Comparison of ENCODE assay signal across 9 mouse cellular contexts in genomic region chr12:112498683-112499082, GRCm38 (mm10). TPM values are rescaled to one million over a fixed set of nuclear protein-coding genes. Genes with fewer than 3 reads are reported as not detected.
DNase-seq lines count a peak whose midpoint lies in the region; ATAC-seq lines count a peak whose summit lies in the region.
"Had no signal": no experiment of that assay in that cellular context is flagged by ENCODE, and none has a peak within 500 bp of the region (broad histone marks: within the 10 kb centered on the region; RNA-seq: fewer than 3 reads in every experiment).

No protein-coding gene starts in this region.

- ATAC-seq in kidney, embryonic 16.5 days (ENCODE audit: low FRiP score, low TSS enrichment): no peak
- peak; percentile 72 for ATAC-seq in granulocyte monocyte progenitor cell, adult 5-6 weeks (replicated peaks; ENCODE audit: poor library complexity, severe bottlenecking)

- no peak overlapping the region for H3K27ac ChIP-seq in kidney, embryonic 16.5 days (ENCODE audit: low read length)

- no peak overlapping the region for H3K4me2 ChIP-seq in kidney, embryonic 16.5 days (replicated peaks; ENCODE audit: low read depth, low read length)

- no peak overlapping the region for H3K4me3 ChIP-seq in kidney, embryonic 16.5 days (ENCODE audit: low read length)

- H3K4me1 ChIP-seq in kidney, embryonic 16.5 days (ENCODE audit: insufficient read depth, low read length): no peaks in the 10 kb centered on the region

- no peak overlapping the region for H3K9ac ChIP-seq in kidney, embryonic 16.5 days (replicated peaks; ENCODE audit: low read length)

- peak; percentile 31 for DNase-seq in kidney, adult 9 months
- DNase-seq in urinary bladder, postnatal 14 days (ENCODE audit: low spot score): peak; percentile 35
- no peak for DNase-seq in urinary bladder, postnatal 4 days (ENCODE audit: low spot score in 2 of 2)
- no peak for DNase-seq in cerebellum, postnatal 4 days (ENCODE audit: low spot score in 2 of 2)
- no peak for DNase-seq in MN1 (ENCODE audit: low spot score)
- DNase-seq in gastrocnemius, postnatal 4 days (ENCODE audit: low spot score in 2 of 2): no peak

- H3K9me3 ChIP-seq in kidney, embryonic 16.5 days (ENCODE audit: low read length): no peaks in the 10 kb centered on the region

- no peaks in the 10 kb centered on the region for H3K36me3 ChIP-seq in kidney, embryonic 16.5 days (ENCODE audit: insufficient read depth, low read length)

- H3K27me3 ChIP-seq in kidney, embryonic 16.5 days (ENCODE audit: insufficient read depth, low read length): no peaks in the 10 kb centered on the region; the same call in 1 of the 2 replicates

- 44% methylated on average over 11 of the region's 11 CpGs for WGBS in kidney, embryonic 16.5 days

RNA-seq across cellular contexts. Expression of gene A530016L24Rik, which starts 9.4 kb away (rescaled TPM):
- 0.13 and 0.19 TPM in 2 replicates for polyA plus RNA-seq in kidney, embryonic 16.5 days (2015; fragmentation: Nextera tagmentation; extraction: Ambion mirVana)
- total RNA-seq in granulocyte monocyte progenitor cell, adult 5-6 weeks (2014; fragmentation: Nextera tagmentation): not detected in 2 replicates
- not detected in 2 replicates for total RNA-seq in granulocyte monocyte progenitor cell, adult 5-6 weeks (2017)
- 1 to 10 TPM; 4.6 to 8.3 TPM for total RNA-seq in gastrocnemius, postnatal 4 days (2021)

RNA-seq across cellular contexts. Expression of gene Tmem179, which starts 17.9 kb away (rescaled TPM):
- 0.67 and 0.91 TPM in 2 replicates for polyA plus RNA-seq in kidney, embryonic 16.5 days (2015; fragmentation: Nextera tagmentation; extraction: Ambion mirVana)
- total RNA-seq in granulocyte monocyte progenitor cell, adult 5-6 weeks (2014; fragmentation: Nextera tagmentation): not detected in 2 replicates
- not detected in 2 replicates for total RNA-seq in granulocyte monocyte progenitor cell, adult 5-6 weeks (2017)
- total RNA-seq in gastrocnemius, postnatal 4 days (2021): under 1 TPM; 0.15 to 0.26 TPM
- total RNA-seq: heart, postnatal 10 days had no signal

Comparison
In these comparisons a context has a peak if more than half of its experiments do, and no peak if none do; other contexts are left out.
1. DNase-seq: peak in kidney, adult 9 months (single experiment) and urinary bladder, postnatal 14 days (single experiment); none in urinary bladder, postnatal 4 days (0 of 2), cerebellum, postnatal 4 days (0 of 2), MN1 (single experiment) and gastrocnemius, postnatal 4 days (0 of 2).
2. RNA of gene A530016L24Rik, which starts 9.4 kb away (total RNA-seq): 4.6 to 8.3 TPM in gastrocnemius, postnatal 4 days; not detected in granulocyte monocyte progenitor cell, adult 5-6 weeks; every median in the first group is over 4 times any median in the second.